Mouse (Mus musculus) lung, adult 2 months (tissue): Measurements from ENCODE around the gene Vmn2r40. TPM values are rescaled to one million over a fixed set of nuclear protein-coding genes. Genes with fewer than 3 reads are reported as not detected.
"Not testable (repeated sequence)": the region's sequence is repeated elsewhere in the genome, so short reads cannot be mapped to it uniquely, and the experiment has no call there.

Source experiments
- DNase-seq: peaks from one replicate; pipeline ENCODE4 v3.0.0; 2022
- H3K4me1 ChIP-seq: fragments of 200-500 bp; 2 replicates; pipeline ENCODE4 v1.6.1; 2011; ENCODE audit warnings: low read length; ENCODE audit not compliant: control insufficient read depth, insufficient read depth
- H3K4me3 ChIP-seq: fragments of 200-500 bp; replicated peaks from 2 replicates; pipeline ENCODE3; 2011; ENCODE audit warnings: low read depth, mild to moderate bottlenecking, control low read depth, low read length; ENCODE audit errors: extremely low read depth
- WGBS: fragments of 180-500 bp; shearing (Covaris S2); methylation state at CpG from one replicate; pipeline ENCODE4 v1.1.7; 2018; 5-methylcytosine and 5-hydroxymethylcytosine counted together
- polyA plus RNA-seq: library from polyadenylated mRNA; depleted of rRNA; stranded (reverse); fragments of >200 nt; gene quantifications from 2 replicates; pipeline ENCODE4 v1.2.3, GENCODE M21; 2012; rRNA removed

Gene Vmn2r40
- not detected in 2 replicates for polyA plus RNA-seq

GRCm38 (mm10) chr7:8931335-8931734 lies at the start of gene Vmn2r40:
Gene Vmn2r40, minus strand, starts transcription at chr7:8931435.
- WGBS: no CpG with 5 or more reads among the region's 1 CpGs
- not testable (repeated sequence) for H3K4me1 ChIP-seq, H3K4me3 ChIP-seq, DNase-seq

Other genes with a start within 250 kb of the Vmn2r40 start
- not detected in 2 replicates for gene Vmn2r39, start 99.4 kb upstream of the Vmn2r40 start, polyA plus RNA-seq
- not detected in 2 replicates for gene Vmn2r38, start 166.4 kb upstream of the Vmn2r40 start, polyA plus RNA-seq